Mouse (Mus musculus) fat pad, adult 2 months (tissue): ENCODE measurements around the gene Neurl1a.

ENCODE experiments used
- DNase-seq: peaks from one replicate; pipeline ENCODE4 v3.0.0-alpha.2; 2011; ENCODE audit warnings: low read depth, low spot score; ENCODE audit errors: extremely low read depth

Gene Neurl1a

DNA sequence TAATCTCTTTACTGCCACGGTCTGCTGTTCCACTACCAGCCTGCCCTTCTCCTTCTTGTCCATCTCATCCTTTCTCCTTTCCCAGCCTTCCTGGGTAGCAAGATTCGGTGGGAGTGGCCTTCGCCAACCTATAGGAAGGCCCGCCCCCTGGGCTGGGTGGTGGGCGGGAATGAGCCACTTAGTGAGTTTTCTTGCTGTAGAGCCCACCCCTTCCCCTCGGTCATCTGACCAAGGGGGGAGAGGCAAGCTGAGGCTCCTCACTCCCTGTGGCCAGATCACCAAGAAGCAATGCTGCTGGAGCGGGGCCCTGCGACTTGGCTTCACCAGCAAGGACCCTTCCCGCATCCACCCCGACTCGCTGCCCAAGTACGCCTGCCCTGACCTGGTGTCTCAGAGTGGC, 61.5 kb downstream of the Neurl1a start:
- DNase-seq = no peak

DNA sequence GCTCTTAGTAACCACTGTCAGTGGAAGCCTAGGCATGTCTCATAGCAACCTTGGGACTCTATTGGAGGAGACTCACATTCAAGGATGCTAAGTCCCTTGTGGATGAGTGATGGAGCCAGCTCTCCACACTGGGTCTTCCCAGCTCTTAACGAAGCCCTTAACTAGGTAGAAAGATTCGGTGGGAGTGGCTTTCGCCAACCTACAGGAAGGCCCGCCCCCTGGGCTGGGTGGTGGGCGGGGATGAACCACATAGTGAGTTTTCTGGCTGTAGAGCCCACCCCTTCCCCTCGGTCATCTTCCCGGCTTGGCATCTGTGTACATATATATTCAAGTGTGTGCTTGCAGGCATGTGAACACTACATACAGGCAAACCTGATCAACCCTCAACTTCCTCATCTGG, 62.3 kb downstream of the Neurl1a start:
- no peak for DNase-seq

GRCm38 (mm10) chr19:47242227-47242626, 63.6 kb downstream of the Neurl1a start:
- no peak for DNase-seq

DNA sequence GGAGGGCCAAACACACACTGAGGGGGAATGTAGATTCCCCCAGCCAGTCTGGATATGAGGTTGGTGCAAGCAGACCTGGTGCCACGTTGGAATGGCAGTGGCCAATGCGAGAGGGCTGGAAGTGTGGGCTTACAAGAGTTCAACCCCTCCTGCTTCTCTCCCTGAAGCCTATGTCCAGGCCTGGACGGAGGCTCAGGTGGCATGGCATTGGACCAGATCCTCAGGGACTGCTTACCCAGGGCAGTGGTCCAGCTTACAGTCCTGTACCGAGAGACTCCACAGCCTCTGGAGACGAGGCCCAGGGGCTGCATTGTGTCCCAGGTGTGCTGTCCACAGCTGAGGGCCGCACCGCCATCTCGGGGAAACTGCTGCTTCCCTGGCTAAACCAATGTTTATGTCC, 66.9 kb downstream of the Neurl1a start:
- no peak for DNase-seq

DNA sequence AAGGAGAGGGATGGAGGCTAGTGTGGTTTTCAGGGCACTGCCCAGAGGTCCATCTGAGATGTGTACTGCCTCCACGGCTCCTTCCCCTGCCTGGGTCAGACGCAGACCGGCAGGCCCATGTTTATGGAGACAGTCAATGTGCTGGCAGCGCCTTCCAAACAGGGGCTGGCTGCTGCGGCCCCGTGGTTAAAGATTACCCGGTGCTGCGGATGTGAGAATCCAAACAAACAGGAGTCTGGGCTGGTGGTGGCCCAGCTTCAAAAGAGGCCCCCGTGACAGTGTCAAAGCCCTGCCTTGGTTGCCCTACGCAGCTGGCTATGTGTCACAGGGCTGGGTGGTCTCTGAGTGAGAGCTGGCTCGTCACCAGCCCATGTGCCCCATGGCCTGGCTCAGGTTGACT, 69.2 kb downstream of the Neurl1a start:
- DNase-seq = no peak

DNA sequence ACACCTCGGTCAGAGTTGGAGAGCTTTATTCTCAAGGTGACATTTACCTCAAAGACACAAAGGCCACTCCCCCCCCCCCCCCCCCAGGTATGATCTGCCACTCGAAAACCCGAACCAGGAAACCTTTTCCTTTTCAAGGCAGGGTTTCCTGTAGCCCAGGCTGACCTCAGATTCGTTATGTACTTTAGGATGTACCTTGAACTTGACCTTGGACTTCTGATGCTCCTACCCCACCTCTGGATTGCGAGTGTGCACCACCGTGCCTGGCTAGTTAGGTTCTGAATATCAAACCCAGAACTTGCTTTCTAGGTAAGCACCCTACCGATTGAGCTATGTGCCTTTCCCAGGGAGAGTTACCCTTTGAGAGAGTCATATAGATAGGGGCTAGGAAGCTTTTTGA, 69.7 kb downstream of the Neurl1a start:
- no peak for DNase-seq

DNA sequence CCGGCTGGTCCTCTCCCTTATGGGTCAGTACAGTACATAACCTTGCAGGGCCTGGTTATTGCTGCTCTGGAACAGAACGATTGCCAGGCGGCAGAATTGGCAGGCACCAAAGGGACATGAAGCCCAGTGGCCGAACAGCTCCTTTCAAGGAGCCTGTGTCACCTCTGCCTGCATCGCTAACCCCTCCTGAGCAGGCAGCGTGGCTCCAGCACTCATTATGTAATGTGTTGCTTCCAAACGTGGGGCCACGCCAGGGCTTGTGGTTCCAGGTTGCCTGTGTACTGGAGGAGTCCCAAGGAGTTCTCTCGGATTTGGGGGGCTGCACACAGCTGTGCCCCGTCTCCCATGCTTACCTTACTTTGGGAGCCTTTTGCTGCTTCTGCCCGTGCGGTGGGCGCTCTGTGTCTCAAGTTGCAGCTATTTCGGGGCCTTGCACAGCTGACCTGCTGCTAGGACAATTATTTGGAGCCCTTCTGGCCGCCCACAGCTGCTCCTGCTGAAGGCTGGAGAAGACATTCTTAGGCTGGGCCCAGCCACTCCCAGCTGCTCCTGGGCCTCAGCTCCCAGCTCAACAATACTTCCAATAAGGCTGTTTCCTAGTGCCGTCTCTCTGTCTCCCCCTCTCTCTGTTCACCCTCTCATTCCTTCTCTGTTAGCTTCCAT, 70.4 kb downstream of the Neurl1a start:
- DNase-seq = no peak

GRCm38 (mm10) chr19:47250931-47251330, 72.3 kb downstream of the Neurl1a start:
- DNase-seq = no peak

GRCm38 (mm10) chr19:47253053-47253628, 74.5 kb downstream of the Neurl1a start:
- DNase-seq = no peak

DNA sequence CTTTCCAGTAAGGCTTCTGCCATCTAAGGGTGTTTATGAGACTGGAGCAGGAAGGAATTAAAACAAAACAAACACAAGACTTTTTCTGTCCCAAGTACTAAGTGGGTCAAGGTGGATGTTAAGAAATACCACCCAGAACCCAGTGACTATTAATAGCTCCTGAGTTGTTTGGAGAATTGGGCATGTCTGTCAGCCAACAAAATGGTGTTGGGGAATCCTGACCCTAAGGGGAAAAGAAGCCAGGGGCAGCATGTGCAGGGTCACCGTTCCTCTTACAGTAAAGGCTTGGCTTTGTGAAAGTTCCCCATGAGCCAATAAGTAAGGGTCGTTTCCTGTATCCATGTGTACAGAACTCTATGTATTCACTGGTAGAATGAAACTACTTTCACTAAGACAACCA, 76.4 kb downstream of the Neurl1a start:
- DNase-seq = no peak

GRCm38 (mm10) chr19:47255919-47256318, 77.3 kb downstream of the Neurl1a start:
- DNase-seq = no peak

- no peak for DNase-seq
These were observed 81.0 kb downstream of the Neurl1a start for GRCm38 (mm10) chr19:47259581-47259980.

DNA sequence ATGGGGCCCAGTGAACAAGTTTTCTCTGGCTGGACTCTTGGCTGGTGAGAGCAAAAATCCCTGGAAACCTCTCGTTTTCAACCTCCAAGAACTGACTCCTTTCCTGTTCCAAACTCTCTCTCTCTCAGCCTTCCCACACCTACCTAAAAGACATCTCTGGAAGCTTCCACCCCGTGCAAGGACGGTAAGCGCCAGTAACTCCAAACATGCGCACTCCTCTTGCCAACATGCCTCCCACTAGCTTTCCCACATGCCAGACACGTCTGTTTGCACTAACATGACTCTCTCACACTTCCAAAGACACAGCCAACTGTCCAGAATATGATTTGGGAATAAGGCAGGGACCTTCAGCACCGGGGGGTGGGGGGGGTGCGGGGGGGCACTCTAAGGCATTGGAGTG, 82.6 kb downstream of the Neurl1a start:
- DNase-seq = no peak

DNA sequence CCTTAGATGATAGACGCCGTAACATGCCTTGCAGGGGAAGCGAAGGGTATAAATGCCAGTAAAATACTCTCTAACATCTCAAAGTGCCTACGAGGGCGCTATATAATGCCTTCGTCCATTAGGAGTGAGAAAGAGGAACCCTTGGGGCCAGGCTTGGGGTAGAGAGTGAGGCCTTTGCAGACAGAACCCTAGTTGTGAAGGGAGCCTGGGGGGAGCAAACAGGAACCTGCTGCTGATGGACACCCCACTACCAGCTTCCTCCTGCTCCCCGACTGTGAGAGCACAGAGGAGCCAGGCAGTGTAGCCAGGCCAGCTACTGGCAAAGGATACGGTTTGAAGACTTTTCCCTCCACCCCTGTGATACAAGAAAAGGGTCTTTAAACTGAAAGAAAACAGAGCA, 85.0 kb downstream of the Neurl1a start:
- DNase-seq = no peak

DNA sequence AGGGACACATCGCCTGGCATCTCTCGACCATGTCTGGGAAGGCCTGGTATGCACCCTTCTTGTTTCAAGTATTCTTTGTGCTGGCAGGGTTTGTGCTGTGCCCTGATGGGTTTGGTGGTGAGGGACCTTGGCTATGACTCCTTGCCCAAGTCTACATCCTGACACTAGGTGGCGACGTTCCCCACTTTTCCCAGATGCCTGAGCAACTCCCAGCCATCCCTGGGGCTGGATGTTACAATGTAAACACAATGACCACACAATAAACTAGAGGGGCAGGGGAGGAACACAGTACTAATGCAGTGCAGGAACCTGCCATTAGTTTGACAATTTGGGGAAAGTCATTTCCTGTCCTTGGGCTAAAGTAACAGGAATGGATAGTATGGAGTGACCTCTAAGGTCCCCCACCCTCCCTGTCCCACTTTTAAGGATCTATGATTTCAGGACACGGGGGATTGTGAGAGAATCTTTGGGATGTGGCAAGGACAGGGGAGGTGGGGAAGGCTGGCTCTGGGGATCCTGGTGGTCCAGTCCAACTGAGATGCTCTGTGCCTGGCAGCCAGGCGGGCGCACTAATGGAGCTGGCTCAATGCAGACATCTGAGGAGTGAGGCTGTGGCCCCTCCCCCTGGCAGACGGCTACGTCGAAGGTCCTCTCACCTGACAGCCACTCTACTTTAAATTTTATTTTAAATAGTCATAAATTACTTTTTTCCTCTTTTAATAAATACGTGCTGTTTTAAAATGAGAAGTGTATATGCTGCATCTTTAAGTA, 85.9 kb downstream of the Neurl1a start:
- no peak for DNase-seq

DNA sequence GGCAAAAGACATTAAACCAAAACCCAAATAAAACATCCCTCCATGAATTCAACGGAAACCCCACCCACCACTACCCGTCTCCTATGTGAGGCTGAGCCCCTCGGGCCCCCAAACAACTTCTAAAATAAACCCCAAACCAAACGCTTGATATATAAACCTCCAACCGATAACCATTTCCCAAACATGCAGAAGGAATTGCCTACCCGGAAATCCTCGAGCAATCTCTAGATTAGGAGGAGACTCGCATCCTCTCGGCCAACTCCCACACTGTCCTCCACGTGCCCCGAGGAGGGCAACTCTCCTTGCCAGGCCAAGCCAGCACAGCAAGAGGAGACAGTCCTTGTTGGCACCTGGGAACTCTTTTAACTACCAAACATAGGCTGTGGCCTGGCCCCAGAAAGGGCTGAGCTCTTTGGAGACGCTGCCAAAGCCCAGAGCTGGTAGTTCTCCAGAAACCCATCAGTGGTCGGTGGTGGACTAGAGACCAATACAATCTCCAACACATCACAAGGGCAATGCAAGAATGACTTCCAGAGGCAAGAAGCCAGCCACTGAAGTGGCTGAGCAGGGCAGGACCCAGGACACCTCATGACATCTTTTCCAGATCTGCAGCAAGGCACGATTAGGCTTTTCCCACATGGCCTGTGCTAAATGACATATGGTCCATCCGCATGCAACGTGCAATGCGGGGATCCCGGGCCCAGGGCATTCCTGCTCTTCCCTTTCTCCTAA, 87.6 kb downstream of the Neurl1a start:
- no peak for DNase-seq

GRCm38 (mm10) chr19:47267066-47267465, 88.4 kb downstream of the Neurl1a start:
- DNase-seq = no peak

DNA sequence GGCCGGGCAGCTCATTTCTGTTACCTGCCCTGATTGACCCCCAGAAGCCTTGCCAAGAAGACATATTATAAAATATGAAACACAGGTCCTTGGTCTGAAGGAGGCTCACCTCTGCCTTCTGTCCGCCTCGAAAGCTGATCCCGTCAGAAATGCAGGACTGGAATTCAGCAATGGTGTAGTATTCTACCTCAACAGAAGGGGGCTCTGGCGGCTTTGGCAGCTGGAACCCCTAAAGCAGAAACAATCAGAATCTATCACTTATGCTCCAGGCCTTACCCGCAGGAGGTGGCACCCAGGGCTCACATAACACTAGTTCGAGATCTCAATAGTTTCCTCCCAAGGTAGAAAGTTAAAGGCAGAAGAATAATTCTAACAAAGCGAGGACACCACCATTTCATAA, 91.1 kb downstream of the Neurl1a start:
- DNase-seq = no peak

DNA sequence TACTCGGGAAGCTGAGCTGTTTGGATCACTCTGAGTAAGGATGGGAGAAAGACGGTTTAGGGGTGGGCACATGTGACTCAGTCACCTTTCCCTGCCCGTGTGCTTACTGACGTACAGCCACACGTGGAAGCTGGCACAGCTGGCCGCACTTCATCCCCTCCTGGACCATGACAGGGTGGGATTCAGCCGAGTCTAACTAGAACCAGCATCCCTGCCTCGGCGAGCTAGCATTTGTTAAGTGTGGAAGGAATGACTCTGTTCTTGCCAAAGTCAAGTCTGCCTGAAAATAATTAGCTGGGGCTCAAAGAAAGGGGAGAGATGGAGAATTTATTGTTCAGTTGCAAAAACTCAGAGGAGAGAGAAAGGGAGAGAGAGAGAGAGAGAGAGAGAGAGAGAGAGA, 91.9 kb downstream of the Neurl1a start:
- no peak for DNase-seq

DNA sequence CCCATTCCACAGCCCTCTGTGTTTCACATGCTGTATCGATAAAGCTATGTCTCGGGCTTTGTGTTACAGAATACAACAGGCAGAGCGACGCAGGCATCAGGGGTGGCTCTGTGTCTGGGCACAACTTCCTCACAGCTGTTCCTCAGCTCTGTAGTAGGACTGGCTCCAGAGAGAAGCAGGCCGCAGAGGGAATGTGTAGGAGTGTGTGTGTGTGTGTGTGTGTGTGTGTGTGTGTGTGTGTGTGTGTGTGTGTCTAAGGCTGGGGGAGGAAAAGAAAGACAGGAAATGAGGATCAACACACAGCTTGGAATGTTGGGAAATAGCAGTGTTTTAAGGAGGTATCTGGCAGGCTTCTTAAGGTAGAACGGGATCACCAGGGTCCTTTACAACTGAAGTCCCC, 98.1 kb downstream of the Neurl1a start:
- no peak for DNase-seq

- DNase-seq = no peak
These were observed 100.8 kb downstream of the Neurl1a start for GRCm38 (mm10) chr19:47279372-47279771.
